Mouse (Mus musculus): Measurements from ENCODE around the gene Adi1.

- TF ChIP-seq CTCF (IDR thresholded peaks at IDR 0.05; ENCODE audit: extremely low read depth, insufficient read depth, low read length) (no peak), POLR2A (IDR thresholded peaks at IDR 0.05; ENCODE audit: extremely low read depth, insufficient read depth, low read length) (no peak)
Observed at GRCm38 (mm10) chr12:28635058-28635534, 39.9 kb upstream of the Adi1 start.

Measured in cortical plate, adult 2 months (tissue).